ENCODE assay signal across 20 mouse cellular contexts in genomic region chr8:19778126-19778525, GRCm38 (mm10). TPM values are rescaled to one million over a fixed set of nuclear protein-coding genes. Genes with fewer than 3 reads are reported as not detected.
"Had no signal": no experiment of that assay in that cellular context is flagged by ENCODE, and none has a peak within 500 bp of the region (broad histone marks: within the 10 kb centered on the region; RNA-seq: fewer than 3 reads in every experiment).

No protein-coding gene starts in this region.

RNA-seq across cellular contexts. Expression of gene 4930467E23Rik, which starts 48.8 kb away (rescaled TPM):
- total RNA-seq: gastrocnemius, postnatal 25 days; heart, postnatal 4 days; left cerebral cortex, postnatal 4 days had no signal
- polyA plus RNA-seq: gonadal fat pad, adult 2 months; heart, embryonic 10.5 days; heart, embryonic 12.5 days; heart, embryonic 14.5 days; heart, embryonic 16.5 days; hindbrain, embryonic 14.5 days; hindbrain, embryonic 16.5 days; inflammation-experienced regulatory T-cells, adult 6 months; intestine, postnatal 0 days; kidney, embryonic 14.5 days; kidney, embryonic 16.5 days; large intestine, adult 2 months; limb, embryonic 13.5 days; limb, embryonic 15.5 days; liver, adult 2 months; liver, embryonic 12.5 days; liver, embryonic 14.5 days had no signal
